Mouse (Mus musculus): Measurements from ENCODE around the gene Bex3. TPM values are rescaled to one million over a fixed set of nuclear protein-coding genes. Genes with fewer than 3 reads are reported as not detected.

The Bex3 gene
- polyA plus RNA-seq, 1 experiment = 55.0 TPM

GRCm38 (mm10) chrX:136306196-136306595 is 36.1 kb downstream of the Bex3 start:
- Histone ChIP-seq H3K27me3 (ENCODE audit: control insufficient read depth, insufficient read depth, low read length) (no peaks in the 10 kb centered on the region), H3K4me1 (replicated peaks; ENCODE audit: control insufficient read depth, insufficient read depth, low read length) (no peaks in the 10 kb centered on the region), H3K36me3 (ENCODE audit: control insufficient read depth, insufficient read depth, low read length) (no peaks in the 10 kb centered on the region), H3K27ac (ENCODE audit: control insufficient read depth, insufficient read depth, low read length) (no peak overlapping the region), H3K4me3 (ENCODE audit: control insufficient read depth, insufficient read depth, low read length) (no peak overlapping the region)
- no peak for DNase-seq
- TF ChIP-seq POLR2A (IDR thresholded peaks at IDR 0.05; ENCODE audit: control insufficient read depth, extremely low read depth, insufficient read depth, low read length, poor library complexity) = no peak
- TF ChIP-seq CTCF (IDR thresholded peaks at IDR 0.05; ENCODE audit: borderline replicate concordance, control insufficient read depth, extremely low read depth, insufficient read depth, low read length, poor library complexity) = no peak
- WGBS = 53% methylated on average over 1 of the region's 1 CpGs

- TF ChIP-seq CTCF (IDR thresholded peaks at IDR 0.05; ENCODE audit: borderline replicate concordance, control insufficient read depth, extremely low read depth, insufficient read depth, low read length, poor library complexity) (no peak), POLR2A (IDR thresholded peaks at IDR 0.05; ENCODE audit: control insufficient read depth, extremely low read depth, insufficient read depth, low read length, poor library complexity) (no peak)
- H3K27ac ChIP-seq (ENCODE audit: control insufficient read depth, insufficient read depth, low read length) = no peak overlapping the region
- no peak for DNase-seq
- H3K27me3 ChIP-seq (ENCODE audit: control insufficient read depth, insufficient read depth, low read length) = no peaks in the 10 kb centered on the region
- H3K4me3 ChIP-seq (ENCODE audit: control insufficient read depth, insufficient read depth, low read length) = no peak overlapping the region
- no peaks in the 10 kb centered on the region for H3K36me3 ChIP-seq (ENCODE audit: control insufficient read depth, insufficient read depth, low read length)
- no peaks in the 10 kb centered on the region for H3K4me1 ChIP-seq (replicated peaks; ENCODE audit: control insufficient read depth, insufficient read depth, low read length)
- WGBS = 58% methylated on average over 4 of the region's 4 CpGs
Measured at GRCm38 (mm10) chrX:136313303-136313702, 43.2 kb downstream of the Bex3 start.

- H3K27ac ChIP-seq (ENCODE audit: control insufficient read depth, insufficient read depth, low read length) = no peak overlapping the region
Measured at GRCm38 (mm10) chrX:136313792-136314564, 43.9 kb downstream of the Bex3 start.

GRCm38 (mm10) chrX:136319953-136320352 is 49.9 kb downstream of the Bex3 start:
- DNase-seq = no peak

More at GRCm38 (mm10) chrX:136313792-136314564, 43.9 kb downstream of the Bex3 start:
- Histone ChIP-seq H3K4me3 (ENCODE audit: control insufficient read depth, insufficient read depth, low read length) (no peak overlapping the region), H3K36me3 (ENCODE audit: control insufficient read depth, insufficient read depth, low read length) (no peaks in the 10 kb centered on the region), H3K27me3 (ENCODE audit: control insufficient read depth, insufficient read depth, low read length) (no peaks in the 10 kb centered on the region), H3K4me1 (replicated peaks; ENCODE audit: control insufficient read depth, insufficient read depth, low read length) (no peaks in the 10 kb centered on the region)
- DNase-seq = no peak
- TF ChIP-seq POLR2A (IDR thresholded peaks at IDR 0.05; ENCODE audit: control insufficient read depth, extremely low read depth, insufficient read depth, low read length, poor library complexity) (no peak), CTCF (IDR thresholded peaks at IDR 0.05; ENCODE audit: borderline replicate concordance, control insufficient read depth, extremely low read depth, insufficient read depth, low read length, poor library complexity) (no peak)
- WGBS = 19% methylated on average over 8 of the region's 8 CpGs

More at GRCm38 (mm10) chrX:136319953-136320352, 49.9 kb downstream of the Bex3 start:
- no peak overlapping the region for H3K4me3 ChIP-seq (ENCODE audit: control insufficient read depth, insufficient read depth, low read length)
- no peak overlapping the region for H3K27ac ChIP-seq (ENCODE audit: control insufficient read depth, insufficient read depth, low read length)
- TF ChIP-seq CTCF (IDR thresholded peaks at IDR 0.05; ENCODE audit: borderline replicate concordance, control insufficient read depth, extremely low read depth, insufficient read depth, low read length, poor library complexity) = no peak
- TF ChIP-seq POLR2A (IDR thresholded peaks at IDR 0.05; ENCODE audit: control insufficient read depth, extremely low read depth, insufficient read depth, low read length, poor library complexity) = no peak
- no peaks in the 10 kb centered on the region for H3K36me3 ChIP-seq (ENCODE audit: control insufficient read depth, insufficient read depth, low read length)
- no peaks in the 10 kb centered on the region for H3K4me1 ChIP-seq (replicated peaks; ENCODE audit: control insufficient read depth, insufficient read depth, low read length)
- H3K27me3 ChIP-seq (ENCODE audit: control insufficient read depth, insufficient read depth, low read length) = no peaks in the 10 kb centered on the region
- WGBS = 86% methylated on average over 4 of the region's 4 CpGs

Other genes with a start within 250 kb of the Bex3 start
- gene Arxes1, start 236.9 kb upstream of the Bex3 start, polyA plus RNA-seq (2012; rRNA removed) = 0.35 and 0.71 TPM in 2 replicates
- 0.64 and 1.1 TPM in 2 replicates for gene Bex2, start 202.0 kb upstream of the Bex3 start, polyA plus RNA-seq (2012; rRNA removed)
- gene Nxf3, start 185.0 kb upstream of the Bex3 start, polyA plus RNA-seq (2012; rRNA removed) = 0.03 TPM in 1 of 2 replicates, not detected in the other
- gene Bex4, start 131.3 kb upstream of the Bex3 start, polyA plus RNA-seq (2012; rRNA removed) = not detected in 2 replicates
- gene Tceal8, start 97.9 kb upstream of the Bex3 start, polyA plus RNA-seq (2012; rRNA removed) = 0.96 and 1.2 TPM in 2 replicates
- 0.12 TPM in 1 of 2 replicates, not detected in the other for gene Tceal5, start 66.4 kb upstream of the Bex3 start, polyA plus RNA-seq (2012; rRNA removed)
- gene Tceal7, start 55.5 kb upstream of the Bex3 start, polyA plus RNA-seq (2012; rRNA removed) = not detected in 2 replicates
- 1.5 and 2.1 TPM in 2 replicates for gene Bex1, start 54.7 kb upstream of the Bex3 start, polyA plus RNA-seq (2012; rRNA removed)
- 4.6 and 7.7 TPM in 2 replicates for gene Tceal9, start 25.2 kb upstream of the Bex3 start, polyA plus RNA-seq (2012; rRNA removed)
- not detected in 2 replicates for gene Kir3dl1, start 247.7 kb downstream of the Bex3 start, polyA plus RNA-seq (2012; rRNA removed)

All from thymus, adult 2 months (tissue).